Mouse (Mus musculus) E14TG2a.4 (cell line): ENCODE data around the gene Crebl2.

Source experiments
- H3K27me3 ChIP-seq: 2 replicates; pipeline ENCODE4 v1.6.1; 2014; ENCODE audit warnings: low read length, control low read depth; ENCODE audit not compliant: insufficient read depth
- H3K36me3 ChIP-seq: 2 replicates; pipeline ENCODE4 v1.6.1; 2014; ENCODE audit warnings: low read length, control low read depth; ENCODE audit not compliant: insufficient read depth
- H3K4me1 ChIP-seq: replicated peaks from 2 replicates; pipeline ENCODE4 v1.6.1; 2014; ENCODE audit warnings: low read depth, low read length, control low read depth
- H3K4me3 ChIP-seq: replicated peaks from 2 replicates; pipeline ENCODE4 v1.5.1; 2014; ENCODE audit warnings: mild to moderate bottlenecking, low read length
- H3K9me3 ChIP-seq: 2 replicates; pipeline ENCODE4 v1.6.1; 2014; ENCODE audit warnings: low read length, control low read depth
- CTCF ChIP-seq: conservative IDR thresholded peaks from 2 replicates; pipeline ENCODE4 v1.5.1; 2014; ENCODE audit warnings: low read length
- NANOG ChIP-seq: IDR thresholded peaks from 2 replicates; pipeline ENCODE4 v1.6.1; 2014; ENCODE audit warnings: borderline replicate concordance, low read length, mixed read lengths
- POU5F1 ChIP-seq: IDR thresholded peaks from 2 replicates; pipeline ENCODE4 v1.6.1; 2014; ENCODE audit warnings: low read length, borderline replicate concordance

Crebl2 gene

DNA sequence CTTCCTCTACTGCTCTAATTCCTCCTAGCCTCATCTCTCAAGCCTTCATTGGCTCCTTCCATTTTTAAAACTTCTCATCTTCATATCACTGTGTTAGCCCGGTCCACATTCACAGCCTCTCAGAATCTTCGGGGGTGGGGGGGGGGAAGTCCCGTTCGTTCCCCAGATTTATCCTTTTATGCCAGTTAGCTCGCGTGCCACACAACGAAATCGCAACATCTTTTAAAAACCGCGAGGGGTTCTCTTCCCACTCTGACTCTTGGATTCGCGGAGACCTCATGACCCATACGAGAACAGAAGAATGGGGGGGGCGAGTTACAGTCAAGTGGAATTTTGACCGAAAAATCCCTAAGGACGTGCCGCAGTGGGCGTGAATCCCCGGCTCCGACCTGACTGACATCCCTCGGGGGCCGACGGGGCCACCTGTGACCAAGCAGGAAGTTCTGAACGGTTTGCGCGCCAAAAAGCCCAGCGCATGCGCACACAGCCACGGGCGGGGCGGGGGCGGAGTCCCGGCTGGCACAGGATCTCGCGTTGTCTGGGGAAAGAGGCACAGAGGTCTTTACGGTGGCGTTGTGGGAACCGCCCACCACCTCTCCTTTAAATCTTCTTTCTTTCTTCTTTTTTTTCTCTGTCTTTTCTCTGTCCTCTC, 67.6 kb downstream of the Crebl2 start:
- Histone ChIP-seq H3K36me3 (peaks cover 36% of the 10 kb centered on the region), H3K4me1 (peaks cover 37% of the 10 kb centered on the region), H3K27me3 (no peaks in the 10 kb centered on the region), H3K4me3 (peak overlapping the region; percentile 88), H3K9me3 (no peaks in the 10 kb centered on the region)
- TF ChIP-seq POU5F1 (no peak), CTCF (no peak), NANOG (no peak)

DNA sequence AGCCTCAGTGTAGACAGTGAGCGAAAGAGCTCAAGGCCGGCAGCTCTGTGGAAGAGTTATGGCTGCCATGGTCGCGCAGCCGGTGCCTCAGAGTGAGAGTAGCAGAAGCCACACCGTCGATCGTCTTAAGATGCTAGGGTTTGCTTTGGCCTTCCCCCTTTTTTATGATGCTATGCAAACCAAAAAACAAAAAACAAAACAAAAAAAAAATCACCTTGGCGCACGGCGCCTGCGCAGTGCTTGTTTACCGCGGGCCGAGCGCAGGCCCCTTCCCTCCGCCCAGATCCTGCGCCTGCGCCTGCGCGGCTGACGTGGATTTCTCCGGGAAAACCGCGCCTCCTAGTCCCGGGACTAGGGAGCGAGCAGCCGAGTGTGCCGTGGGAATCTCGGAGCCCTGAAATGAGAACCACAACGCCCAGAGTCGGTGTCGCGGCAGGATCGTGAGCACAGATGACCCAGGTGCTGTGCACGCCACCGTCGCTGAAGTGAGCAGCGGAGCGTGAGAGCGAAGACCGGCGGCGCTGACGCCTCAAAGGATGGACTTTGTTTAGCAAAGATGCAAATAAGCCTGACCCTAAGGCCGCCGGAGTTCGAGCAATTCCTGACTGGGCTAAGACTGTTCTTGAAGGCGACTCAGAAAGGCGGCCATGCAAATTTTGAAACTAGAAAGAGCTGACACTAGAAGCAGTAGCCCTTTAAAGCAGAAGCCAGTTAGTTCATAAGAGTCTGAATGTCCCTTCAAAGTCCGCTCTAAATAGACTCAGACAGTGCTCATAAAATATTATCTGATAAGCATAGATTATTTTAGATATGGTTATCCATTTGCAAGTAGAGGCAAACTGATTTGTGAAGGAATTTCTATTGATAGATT, 68.4 kb downstream of the Crebl2 start, which contains the start of gene Gpr19:
Gene Gpr19, minus strand, starts transcription at position 484 of the 871 bp plus-strand sequence.
- peaks cover 39% of the 10 kb centered on the region for H3K4me1 ChIP-seq
- no peaks in the 10 kb centered on the region for H3K9me3 ChIP-seq
- peaks cover 28% of the 10 kb centered on the region for H3K36me3 ChIP-seq
- peak within 1 kb of the TSS; percentile 88 for H3K4me3 ChIP-seq
- H3K27me3 ChIP-seq: no peaks in the 10 kb centered on the region
- TF ChIP-seq NANOG: no peak
- TF ChIP-seq CTCF: no peak
- no peak for TF ChIP-seq POU5F1

DNA sequence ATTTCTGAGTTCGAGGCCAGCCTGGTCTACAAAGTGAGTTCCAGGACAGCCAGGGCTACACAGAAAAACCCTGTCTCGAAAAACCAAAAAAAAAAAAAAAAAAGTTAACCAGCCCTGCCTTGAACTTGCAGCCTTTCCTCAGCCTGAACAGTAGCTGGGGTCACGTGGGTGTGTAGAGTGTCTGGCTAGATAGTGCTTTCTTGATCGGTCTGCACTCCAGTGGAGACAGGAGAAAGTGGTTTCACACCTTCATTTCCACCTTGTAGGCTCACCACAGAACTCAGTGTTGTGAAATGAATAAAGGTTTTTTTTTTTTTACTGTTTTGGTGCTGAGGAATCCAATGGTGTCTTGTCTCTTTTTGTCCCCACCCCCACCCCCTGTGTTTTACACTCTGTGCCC, 73.4 kb downstream of the Crebl2 start:
- H3K4me1 ChIP-seq: peaks cover 19% of the 10 kb centered on the region
- H3K27me3 ChIP-seq: no peaks in the 10 kb centered on the region

DNA sequence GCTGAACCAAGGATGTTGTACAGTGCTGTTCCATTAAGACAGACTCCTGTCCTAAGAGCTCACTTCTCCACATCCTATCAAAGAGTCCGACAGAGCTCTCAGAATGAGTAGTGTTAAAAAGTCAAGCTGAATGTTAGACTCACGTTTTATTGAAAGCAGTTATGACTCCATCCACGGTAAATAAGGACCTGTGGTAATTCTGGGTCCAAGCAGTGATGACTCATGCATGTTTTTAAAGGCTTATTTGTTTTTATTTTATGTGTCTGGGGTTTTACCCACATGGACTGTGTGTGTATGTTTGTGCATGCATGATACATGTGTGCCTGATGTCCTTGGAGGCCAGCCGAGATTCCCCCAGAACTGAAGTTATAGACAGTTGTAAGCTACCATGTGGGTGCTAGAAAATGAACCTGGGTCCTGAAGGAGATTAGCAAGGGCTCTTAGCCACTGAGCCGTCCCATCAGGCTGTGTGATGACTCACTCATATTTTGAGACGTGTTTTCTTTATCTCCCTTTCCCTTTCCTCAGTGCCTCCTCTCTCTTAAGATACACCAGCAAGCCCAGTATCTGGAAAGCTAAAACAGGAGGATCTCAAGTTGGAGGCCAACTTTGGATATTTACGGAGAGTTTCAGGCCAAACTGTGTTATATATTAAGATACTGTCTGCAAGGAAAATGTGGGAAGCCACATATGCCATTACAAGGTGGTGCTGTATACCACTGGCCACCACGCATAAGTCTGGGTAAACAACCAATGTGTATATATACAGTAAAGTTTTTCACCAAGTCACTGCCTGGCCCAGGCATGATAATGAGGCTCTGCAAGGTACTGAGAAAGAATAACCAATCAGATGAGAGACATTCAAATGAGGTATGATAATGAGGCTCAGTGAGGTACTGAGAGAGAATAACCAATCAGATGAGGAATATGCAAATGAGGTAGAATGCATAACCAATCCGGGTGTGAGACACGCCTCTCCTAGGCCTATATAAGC, 74.2 kb downstream of the Crebl2 start:
- H3K4me3 ChIP-seq: no peak overlapping the region
- H3K4me1 ChIP-seq: peaks cover 15% of the 10 kb centered on the region
- no peaks in the 10 kb centered on the region for H3K36me3 ChIP-seq
- H3K27me3 ChIP-seq: no peaks in the 10 kb centered on the region
- H3K9me3 ChIP-seq: no peaks in the 10 kb centered on the region
- no peak for TF ChIP-seq CTCF
- no peak for TF ChIP-seq NANOG
- TF ChIP-seq POU5F1: no peak

More for the DNA sequence above, 73.4 kb downstream of the Crebl2 start:
- H3K4me3 ChIP-seq: no peak overlapping the region
- no peaks in the 10 kb centered on the region for H3K9me3 ChIP-seq
- TF ChIP-seq CTCF: no peak
- no peak for TF ChIP-seq POU5F1
- no peak for TF ChIP-seq NANOG
- H3K36me3 ChIP-seq: no peaks in the 10 kb centered on the region

DNA sequence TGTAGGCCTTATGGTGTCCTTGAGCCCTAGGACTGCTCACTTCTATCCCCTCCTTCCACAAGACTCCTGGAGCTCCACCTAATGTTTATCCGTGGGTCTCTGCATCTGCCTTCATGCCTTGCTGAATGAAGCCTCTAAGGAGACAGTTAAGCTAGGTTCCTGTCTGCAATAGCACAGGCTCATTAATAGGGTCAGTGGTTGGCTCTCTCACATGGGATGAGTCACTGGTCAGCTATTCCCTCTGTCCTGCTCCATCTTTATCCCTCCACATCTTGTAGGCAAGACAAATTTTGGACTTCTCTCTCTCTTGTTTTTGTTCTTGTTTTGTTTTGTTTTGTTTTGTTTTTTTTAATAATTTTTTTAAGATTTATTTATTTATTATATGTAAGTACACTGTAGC, 75.9 kb downstream of the Crebl2 start:
- Histone ChIP-seq H3K4me3 (no peak overlapping the region), H3K27me3 (no peaks in the 10 kb centered on the region), H3K36me3 (no peaks in the 10 kb centered on the region), H3K9me3 (no peaks in the 10 kb centered on the region), H3K4me1 (peaks cover 7% of the 10 kb centered on the region; the same call in 1 of the 2 replicates)
- TF ChIP-seq CTCF (no peak), POU5F1 (no peak), NANOG (no peak)
